Mouse (Mus musculus) kidney, embryonic 16.5 days (tissue): ENCODE measurements at regions not wholly inside any gene's neighbourhood (a gene's known extent, or its start where the extent isn't known, plus 50 kb on each side); places are given as distances from the start of the nearest gene placed in this dataset.

ENCODE experiments used
- ATAC-seq: fragments of 200-750 bp; cut with Nextera tagmentation; 2 replicates; pipeline ENCODE4 v1.8.0; 2017; ENCODE audit warnings: moderate TSS enrichment; ENCODE audit not compliant: low FRiP score, low TSS enrichment
- H3K27ac ChIP-seq: fragments of 300-500 bp; sonication (generic); 2 replicates; pipeline ENCODE4 v1.5.1; 2014; ENCODE audit warnings: low read length
- H3K27me3 ChIP-seq: fragments of 300-500 bp; sonication (generic); 2 replicates; pipeline ENCODE4 v1.6.1; 2014; ENCODE audit warnings: low read length, control low read depth, mixed read lengths; ENCODE audit not compliant: insufficient read depth
- H3K36me3 ChIP-seq: fragments of 300-500 bp; sonication (generic); 2 replicates; pipeline ENCODE4 v1.6.1; 2014; ENCODE audit warnings: low read length, control low read depth, mixed read lengths; ENCODE audit not compliant: insufficient read depth
- H3K4me1 ChIP-seq: fragments of 300-500 bp; sonication (generic); 2 replicates; pipeline ENCODE4 v1.6.1; 2014; ENCODE audit warnings: low read length, control low read depth, mixed read lengths; ENCODE audit not compliant: insufficient read depth
- H3K4me2 ChIP-seq: fragments of 300-500 bp; sonication (generic); replicated peaks from 2 replicates; pipeline ENCODE4 v1.6.1; 2014; ENCODE audit warnings: low read depth, low read length
- H3K4me3 ChIP-seq: fragments of 300-500 bp; sonication (generic); 2 replicates; pipeline ENCODE4 v1.5.1; 2014; ENCODE audit warnings: mild to moderate bottlenecking, low read length
- H3K9ac ChIP-seq: fragments of 300-500 bp; sonication (generic); replicated peaks from 2 replicates; pipeline ENCODE4 v1.6.1; 2014; ENCODE audit warnings: low read length
- H3K9me3 ChIP-seq: fragments of 300-500 bp; sonication (generic); 2 replicates; pipeline ENCODE4 v1.6.1; 2016; ENCODE audit warnings: low read length, control low read depth
- WGBS: fragments of 180-500 bp; shearing (Covaris S2); extraction: QIAGEN DNeasy Blood & Tissue Kit; methylation state at CpG from one replicate; pipeline ENCODE4 v1.1.7; 2014; 5-methylcytosine and 5-hydroxymethylcytosine counted together

GRCm38 (mm10) chr19:6621023-6621422, 78.2 kb upstream of the Slc22a12 start:
- no peak overlapping the region for H3K27ac ChIP-seq
- ATAC-seq = no peak
- no peaks in the 10 kb centered on the region for H3K4me1 ChIP-seq
- no peak overlapping the region for H3K9ac ChIP-seq
- H3K4me2 ChIP-seq = no peak overlapping the region
- no peaks in the 10 kb centered on the region; the same call in 1 of the 2 replicates for H3K9me3 ChIP-seq
- WGBS = 88% methylated on average over 6 of the region's 6 CpGs
- no peaks in the 10 kb centered on the region for H3K36me3 ChIP-seq
- H3K4me3 ChIP-seq = no peak overlapping the region
- no peaks in the 10 kb centered on the region for H3K27me3 ChIP-seq

GRCm38 (mm10) chr19:6619546-6619945, 76.7 kb upstream of the Slc22a12 start:
- Histone ChIP-seq H3K4me3 (no peak overlapping the region), H3K9ac (no peak overlapping the region), H3K9me3 (no peaks in the 10 kb centered on the region; the same call in 1 of the 2 replicates), H3K4me1 (no peaks in the 10 kb centered on the region), H3K27ac (no peak overlapping the region), H3K36me3 (no peaks in the 10 kb centered on the region), H3K27me3 (no peaks in the 10 kb centered on the region), H3K4me2 (no peak overlapping the region)
- 73% methylated on average over 6 of the region's 6 CpGs for WGBS
- no peak for ATAC-seq

DNA sequence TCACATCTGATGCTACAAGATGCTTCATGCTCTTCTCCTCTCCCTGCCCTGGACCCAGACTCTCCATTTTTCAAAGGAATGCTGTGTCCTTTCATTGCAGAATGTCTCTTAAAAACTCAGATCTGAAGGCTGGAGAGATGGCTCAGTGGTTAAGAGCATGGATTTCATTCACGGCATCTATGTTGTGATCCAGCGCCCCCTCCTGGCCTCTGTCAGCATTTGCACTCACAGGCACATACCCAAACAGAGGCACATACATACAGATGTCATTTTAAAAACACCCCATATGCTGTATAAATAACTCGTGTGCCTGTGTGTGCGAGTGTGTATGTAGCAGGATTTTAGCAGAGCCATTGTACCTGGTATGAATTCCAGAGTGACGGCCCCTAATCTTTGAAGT, 73.8 kb upstream of the Slc22a12 start:
- no peak for ATAC-seq
- no peak overlapping the region for H3K9ac ChIP-seq

GRCm38 (mm10) chr19:6612441-6612840, 69.6 kb upstream of the Slc22a12 start:
- no peak for ATAC-seq
- 61% methylated on average over 7 of the region's 7 CpGs for WGBS
- no peak overlapping the region for H3K4me2 ChIP-seq

More for the DNA sequence above, 73.8 kb upstream of the Slc22a12 start:
- H3K27ac ChIP-seq = no peak overlapping the region
- no peak overlapping the region for H3K4me3 ChIP-seq
- no peaks in the 10 kb centered on the region for H3K36me3 ChIP-seq
- H3K9me3 ChIP-seq = no peaks in the 10 kb centered on the region
- H3K4me1 ChIP-seq = no peaks in the 10 kb centered on the region
- no peak overlapping the region for H3K4me2 ChIP-seq
- 80% methylated on average over 5 of the region's 5 CpGs for WGBS
- no peaks in the 10 kb centered on the region for H3K27me3 ChIP-seq

DNA sequence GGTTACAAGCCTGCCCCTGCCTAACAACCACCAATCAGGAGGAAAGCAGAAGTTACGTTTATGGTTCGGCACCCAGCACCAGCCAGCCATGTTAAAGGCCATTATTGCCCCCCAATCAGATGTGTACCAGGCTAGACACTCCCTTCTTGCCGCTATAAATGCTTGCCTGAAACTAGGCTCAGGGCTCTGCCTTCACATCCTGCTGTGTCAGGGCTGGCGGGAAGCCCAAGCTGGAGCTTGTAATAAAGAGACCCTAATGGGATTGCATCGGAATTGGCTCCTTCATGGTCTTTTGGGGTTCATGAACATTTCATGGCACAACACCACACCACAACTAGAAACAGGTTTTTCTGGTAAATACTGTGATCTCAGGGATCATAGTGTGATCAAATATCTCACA, 69.1 kb upstream of the Slc22a12 start:
- no peaks in the 10 kb centered on the region for H3K4me1 ChIP-seq

More at GRCm38 (mm10) chr19:6612441-6612840, 69.6 kb upstream of the Slc22a12 start:
- no peak overlapping the region for H3K4me3 ChIP-seq
- H3K9ac ChIP-seq = no peak overlapping the region
- no peak overlapping the region for H3K27ac ChIP-seq
- no peaks in the 10 kb centered on the region for H3K27me3 ChIP-seq
- H3K36me3 ChIP-seq = no peaks in the 10 kb centered on the region
- H3K4me1 ChIP-seq = no peaks in the 10 kb centered on the region
- H3K9me3 ChIP-seq = no peaks in the 10 kb centered on the region

GRCm38 (mm10) chr19:6610715-6611114, 67.9 kb upstream of the Slc22a12 start:
- Histone ChIP-seq H3K4me2 (no peak overlapping the region), H3K9ac (no peak overlapping the region), H3K27me3 (no peaks in the 10 kb centered on the region), H3K36me3 (no peaks in the 10 kb centered on the region), H3K9me3 (no peaks in the 10 kb centered on the region), H3K4me3 (no peak overlapping the region), H3K27ac (no peak overlapping the region), H3K4me1 (no peaks in the 10 kb centered on the region)
- WGBS = 82% methylated on average over 5 of the region's 5 CpGs
- ATAC-seq = no peak

More for the DNA sequence above, 69.1 kb upstream of the Slc22a12 start:
- no peaks in the 10 kb centered on the region for H3K27me3 ChIP-seq
- H3K4me3 ChIP-seq = no peak overlapping the region
- H3K36me3 ChIP-seq = no peaks in the 10 kb centered on the region
- H3K4me2 ChIP-seq = no peak overlapping the region
- no peaks in the 10 kb centered on the region for H3K9me3 ChIP-seq
- ATAC-seq = no peak
- no peak overlapping the region for H3K27ac ChIP-seq
- no peak overlapping the region for H3K9ac ChIP-seq
- WGBS = 64% methylated on average over 5 of the region's 5 CpGs

GRCm38 (mm10) chr19:6610051-6610450, 67.2 kb upstream of the Slc22a12 start:
- no peaks in the 10 kb centered on the region for H3K9me3 ChIP-seq
- H3K36me3 ChIP-seq = no peaks in the 10 kb centered on the region
- H3K4me2 ChIP-seq = no peak overlapping the region
- no peaks in the 10 kb centered on the region for H3K27me3 ChIP-seq
- H3K27ac ChIP-seq = no peak overlapping the region
- H3K4me1 ChIP-seq = no peaks in the 10 kb centered on the region
- no peak overlapping the region for H3K4me3 ChIP-seq
- no peak overlapping the region for H3K9ac ChIP-seq
- 48% methylated on average over 8 of the region's 8 CpGs for WGBS
- ATAC-seq = no peak

GRCm38 (mm10) chr19:6607501-6607900, 64.7 kb upstream of the Slc22a12 start:
- no peaks in the 10 kb centered on the region for H3K4me1 ChIP-seq
- no peaks in the 10 kb centered on the region for H3K36me3 ChIP-seq
- no peak overlapping the region for H3K9ac ChIP-seq
- WGBS = 76% methylated on average over 2 of the region's 2 CpGs
- H3K9me3 ChIP-seq = no peaks in the 10 kb centered on the region
- H3K4me3 ChIP-seq = no peak overlapping the region
- no peaks in the 10 kb centered on the region for H3K27me3 ChIP-seq
- no peak overlapping the region for H3K27ac ChIP-seq
- H3K4me2 ChIP-seq = no peak overlapping the region
- ATAC-seq = no peak

GRCm38 (mm10) chr19:6606667-6607066, 63.8 kb upstream of the Slc22a12 start:
- Histone ChIP-seq H3K4me1 (no peaks in the 10 kb centered on the region), H3K4me2 (no peak overlapping the region), H3K9me3 (no peaks in the 10 kb centered on the region), H3K4me3 (no peak overlapping the region), H3K36me3 (no peaks in the 10 kb centered on the region), H3K27ac (no peak overlapping the region), H3K9ac (no peak overlapping the region), H3K27me3 (no peaks in the 10 kb centered on the region)
- ATAC-seq = no peak
- WGBS = 73% methylated on average over 7 of the region's 7 CpGs

DNA sequence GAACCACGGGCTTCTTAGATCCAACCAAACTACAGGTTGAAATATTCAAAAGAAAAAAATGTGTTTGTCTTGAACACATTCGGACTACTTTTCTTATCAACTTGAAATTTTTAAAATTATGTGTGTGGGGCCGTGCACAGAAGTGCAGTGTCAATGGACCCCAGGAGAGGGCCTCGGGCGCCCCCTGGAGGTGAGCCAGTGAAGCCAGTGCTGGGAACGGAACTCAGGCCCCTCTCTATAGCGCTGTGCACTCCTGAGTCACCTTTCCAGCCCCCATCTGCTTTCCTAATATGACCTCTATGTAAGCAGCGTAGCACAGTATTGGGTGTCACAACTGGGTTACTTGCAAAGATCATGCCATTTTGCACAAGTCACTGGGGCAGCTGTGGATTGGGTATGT, 61.9 kb upstream of the Slc22a12 start:
- Histone ChIP-seq H3K27ac (no peak overlapping the region), H3K4me1 (peaks cover 8% of the 10 kb centered on the region), H3K4me3 (no peak overlapping the region), H3K27me3 (no peaks in the 10 kb centered on the region), H3K4me2 (no peak overlapping the region), H3K9ac (no peak overlapping the region), H3K36me3 (no peaks in the 10 kb centered on the region), H3K9me3 (no peaks in the 10 kb centered on the region)
- no peak for ATAC-seq
- 67% methylated on average over 8 of the region's 8 CpGs for WGBS
